Mouse (Mus musculus): ENCODE measurements at regions not wholly inside any gene's neighbourhood (a gene's known extent, or its start where the extent isn't known, plus 50 kb on each side); places are given as distances from the start of the nearest gene placed in this dataset.

- 70% methylated on average over 3 of the region's 3 CpGs for WGBS
- H3K36me3 ChIP-seq: no peaks in the 10 kb centered on the region
- H3K4me1 ChIP-seq (replicated peaks): no peaks in the 10 kb centered on the region
- H3K27ac ChIP-seq: no peak overlapping the region
- no peak overlapping the region for H3K9ac ChIP-seq
- no peak overlapping the region for H3K4me2 ChIP-seq
- no peaks in the 10 kb centered on the region for H3K9me3 ChIP-seq (replicated peaks)
- H3K27me3 ChIP-seq: no peaks in the 10 kb centered on the region
- no peak overlapping the region for H3K4me3 ChIP-seq
- ATAC-seq (replicated peaks; ENCODE audit: insufficient number of reproducible peaks, insufficient read depth, low FRiP score, low read depth): no peak
Measured at GRCm38 (mm10) chr2:75517096-75517495, 142.0 kb upstream of the Hnrnpa3 start.

- Histone ChIP-seq H3K9ac (no peak overlapping the region), H3K4me2 (no peak overlapping the region), H3K27me3 (no peaks in the 10 kb centered on the region), H3K4me1 (replicated peaks) (no peaks in the 10 kb centered on the region), H3K27ac (no peak overlapping the region), H3K36me3 (no peaks in the 10 kb centered on the region), H3K4me3 (no peak overlapping the region), H3K9me3 (replicated peaks) (no peaks in the 10 kb centered on the region)
- no peak for ATAC-seq (replicated peaks; ENCODE audit: insufficient number of reproducible peaks, insufficient read depth, low FRiP score, low read depth)
- 70% methylated on average over 1 of the region's 1 CpGs for WGBS
Measured at GRCm38 (mm10) chr2:75518607-75519006, 140.5 kb upstream of the Hnrnpa3 start.

- Histone ChIP-seq H3K4me2 (no peak overlapping the region), H3K27me3 (no peaks in the 10 kb centered on the region), H3K9me3 (replicated peaks) (no peaks in the 10 kb centered on the region), H3K27ac (no peak overlapping the region), H3K4me1 (replicated peaks) (no peaks in the 10 kb centered on the region), H3K36me3 (no peaks in the 10 kb centered on the region), H3K4me3 (no peak overlapping the region), H3K9ac (no peak overlapping the region)
- WGBS: 72% methylated on average over 3 of the region's 3 CpGs
- ATAC-seq (replicated peaks; ENCODE audit: insufficient number of reproducible peaks, insufficient read depth, low FRiP score, low read depth): no peak
Measured at GRCm38 (mm10) chr2:75525562-75525961, 133.5 kb upstream of the Hnrnpa3 start.

- no peaks in the 10 kb centered on the region for H3K27me3 ChIP-seq
- no peak for ATAC-seq (replicated peaks; ENCODE audit: insufficient number of reproducible peaks, insufficient read depth, low FRiP score, low read depth)
- WGBS: 84% methylated on average over 2 of the region's 2 CpGs
- H3K4me2 ChIP-seq: no peak overlapping the region
- no peaks in the 10 kb centered on the region for H3K4me1 ChIP-seq (replicated peaks)
- no peaks in the 10 kb centered on the region for H3K36me3 ChIP-seq
- H3K27ac ChIP-seq: no peak overlapping the region
- H3K9me3 ChIP-seq (replicated peaks): no peaks in the 10 kb centered on the region
- no peak overlapping the region for H3K4me3 ChIP-seq
- no peak overlapping the region for H3K9ac ChIP-seq
Measured at GRCm38 (mm10) chr2:75528706-75529105, 130.4 kb upstream of the Hnrnpa3 start.

GRCm38 (mm10) chr2:75538114-75538513 is 120.9 kb upstream of the Hnrnpa3 start:
- Histone ChIP-seq H3K27ac (no peak overlapping the region), H3K4me2 (no peak overlapping the region), H3K27me3 (no peaks in the 10 kb centered on the region), H3K9me3 (replicated peaks) (no peaks in the 10 kb centered on the region), H3K4me3 (no peak overlapping the region), H3K4me1 (replicated peaks) (0 out of 2 replicates have a peak, but pooled peaks cover 2% of the 10 kb centered on the region), H3K36me3 (no peaks in the 10 kb centered on the region), H3K9ac (no peak overlapping the region)
- ATAC-seq (replicated peaks; ENCODE audit: insufficient number of reproducible peaks, insufficient read depth, low FRiP score, low read depth): no peak
- WGBS: 34% methylated on average over 4 of the region's 4 CpGs

- no peak for ATAC-seq (replicated peaks; ENCODE audit: insufficient number of reproducible peaks, insufficient read depth, low FRiP score, low read depth)
- WGBS: 84% methylated on average over 6 of the region's 6 CpGs
Measured at GRCm38 (mm10) chr2:75539726-75540125, 119.3 kb upstream of the Hnrnpa3 start.

GRCm38 (mm10) chr2:75542331-75542730 is 116.7 kb upstream of the Hnrnpa3 start:
- H3K4me1 ChIP-seq (replicated peaks): 0 out of 2 replicates have a peak, but pooled peaks cover 2% of the 10 kb centered on the region
- no peak for ATAC-seq (replicated peaks; ENCODE audit: insufficient number of reproducible peaks, insufficient read depth, low FRiP score, low read depth)
- no peak overlapping the region for H3K9ac ChIP-seq
- H3K4me3 ChIP-seq: no peak overlapping the region
- H3K9me3 ChIP-seq (replicated peaks): no peaks in the 10 kb centered on the region
- H3K36me3 ChIP-seq: no peaks in the 10 kb centered on the region
- 42% methylated on average over 5 of the region's 5 CpGs for WGBS
- H3K27ac ChIP-seq: no peak overlapping the region
- H3K27me3 ChIP-seq: no peaks in the 10 kb centered on the region
- no peak overlapping the region for H3K4me2 ChIP-seq

More at GRCm38 (mm10) chr2:75539726-75540125, 119.3 kb upstream of the Hnrnpa3 start:
- Histone ChIP-seq H3K4me2 (no peak overlapping the region), H3K4me1 (replicated peaks) (0 out of 2 replicates have a peak, but pooled peaks cover 2% of the 10 kb centered on the region), H3K27me3 (no peaks in the 10 kb centered on the region), H3K4me3 (no peak overlapping the region), H3K9me3 (replicated peaks) (no peaks in the 10 kb centered on the region), H3K9ac (no peak overlapping the region), H3K36me3 (no peaks in the 10 kb centered on the region), H3K27ac (no peak overlapping the region)

GRCm38 (mm10) chr2:75542781-75543180 is 116.3 kb upstream of the Hnrnpa3 start:
- 50% methylated on average over 5 of the region's 5 CpGs for WGBS

GRCm38 (mm10) chr2:75545971-75546370 is 113.1 kb upstream of the Hnrnpa3 start:
- Histone ChIP-seq H3K36me3 (no peaks in the 10 kb centered on the region), H3K9ac (no peak overlapping the region), H3K4me1 (replicated peaks) (0 out of 2 replicates have a peak, but pooled peaks cover 2% of the 10 kb centered on the region), H3K4me3 (no peak overlapping the region), H3K4me2 (no peak overlapping the region), H3K27me3 (no peaks in the 10 kb centered on the region), H3K9me3 (replicated peaks) (no peaks in the 10 kb centered on the region), H3K27ac (no peak overlapping the region)
- ATAC-seq (replicated peaks; ENCODE audit: insufficient number of reproducible peaks, insufficient read depth, low FRiP score, low read depth): no peak
- 83% methylated on average over 7 of the region's 7 CpGs for WGBS

More at GRCm38 (mm10) chr2:75542781-75543180, 116.3 kb upstream of the Hnrnpa3 start:
- no peaks in the 10 kb centered on the region for H3K27me3 ChIP-seq
- H3K4me3 ChIP-seq: no peak overlapping the region
- no peak overlapping the region for H3K9ac ChIP-seq
- H3K4me2 ChIP-seq: no peak overlapping the region
- 0 out of 2 replicates have a peak, but pooled peaks cover 2% of the 10 kb centered on the region for H3K4me1 ChIP-seq (replicated peaks)
- no peak for ATAC-seq (replicated peaks; ENCODE audit: insufficient number of reproducible peaks, insufficient read depth, low FRiP score, low read depth)
- H3K36me3 ChIP-seq: no peaks in the 10 kb centered on the region
- H3K9me3 ChIP-seq (replicated peaks): no peaks in the 10 kb centered on the region
- no peak overlapping the region for H3K27ac ChIP-seq

- no peak for ATAC-seq (replicated peaks; ENCODE audit: insufficient number of reproducible peaks, insufficient read depth, low FRiP score, low read depth)
- no peak overlapping the region for H3K9ac ChIP-seq
- H3K4me2 ChIP-seq: no peak overlapping the region
- no peak overlapping the region for H3K27ac ChIP-seq
- H3K36me3 ChIP-seq: no peaks in the 10 kb centered on the region
- no peaks in the 10 kb centered on the region for H3K9me3 ChIP-seq (replicated peaks)
- H3K27me3 ChIP-seq: no peaks in the 10 kb centered on the region
- 83% methylated on average over 8 of the region's 8 CpGs for WGBS
- H3K4me1 ChIP-seq (replicated peaks): peaks cover 4% of the 10 kb centered on the region
- H3K4me3 ChIP-seq: no peak overlapping the region
Measured at GRCm38 (mm10) chr2:75555676-75556075, 103.4 kb upstream of the Hnrnpa3 start.

GRCm38 (mm10) chr2:75556744-75557143 is 102.3 kb upstream of the Hnrnpa3 start:
- no peak overlapping the region for H3K4me3 ChIP-seq
- WGBS: 37% methylated on average over 7 of the region's 7 CpGs
- no peak overlapping the region for H3K9ac ChIP-seq
- no peaks in the 10 kb centered on the region for H3K36me3 ChIP-seq
- no peak overlapping the region for H3K27ac ChIP-seq
- H3K4me2 ChIP-seq: no peak overlapping the region
- H3K4me1 ChIP-seq (replicated peaks): peaks cover 4% of the 10 kb centered on the region
- ATAC-seq (replicated peaks; ENCODE audit: insufficient number of reproducible peaks, insufficient read depth, low FRiP score, low read depth): no peak
- H3K27me3 ChIP-seq: no peaks in the 10 kb centered on the region
- no peaks in the 10 kb centered on the region for H3K9me3 ChIP-seq (replicated peaks)

- ATAC-seq (replicated peaks; ENCODE audit: insufficient number of reproducible peaks, insufficient read depth, low FRiP score, low read depth): no peak
Measured at GRCm38 (mm10) chr2:75557392-75557791, 101.7 kb upstream of the Hnrnpa3 start.

More at GRCm38 (mm10) chr2:75557392-75557791, 101.7 kb upstream of the Hnrnpa3 start:
- H3K4me2 ChIP-seq: no peak overlapping the region
- no peak overlapping the region for H3K27ac ChIP-seq
- no peaks in the 10 kb centered on the region for H3K36me3 ChIP-seq
- no peaks in the 10 kb centered on the region for H3K27me3 ChIP-seq
- 81% methylated on average over 11 of the region's 11 CpGs for WGBS
- H3K9ac ChIP-seq: no peak overlapping the region
- no peaks in the 10 kb centered on the region for H3K9me3 ChIP-seq (replicated peaks)
- no peak overlapping the region for H3K4me3 ChIP-seq
- H3K4me1 ChIP-seq (replicated peaks): peaks cover 4% of the 10 kb centered on the region
